Mouse (Mus musculus) ES-E14 (cell line): ENCODE measurements at regions not wholly inside any gene's neighbourhood (a gene's known extent, or its start where the extent isn't known, plus 50 kb on each side); places are given as distances from the start of the nearest gene placed in this dataset.

ENCODE experiments used
- DNase-seq: peaks from one replicate; pipeline ENCODE4 v3.0.0-alpha.2; 2013; ENCODE audit warnings: low read depth, low spot score
- H3K27ac ChIP-seq: 2 replicates; pipeline ENCODE4 v1.5.1; 2012; ENCODE audit warnings: low read depth, mild to moderate bottlenecking, low read length, moderate library complexity, mixed read lengths; ENCODE audit not compliant: poor library complexity, insufficient read depth, severe bottlenecking
- H3K36me3 ChIP-seq: 2 replicates; pipeline ENCODE4 v1.6.1; 2012; ENCODE audit warnings: mild to moderate bottlenecking, low read length, moderate library complexity, mixed read lengths; ENCODE audit not compliant: control insufficient read depth, poor library complexity, insufficient read depth, severe bottlenecking
- H3K4me1 ChIP-seq, 2 experiments: fragments of 150-350 bp in 1 of 2; sonication (generic) in 1 of 2; 2 replicates each; pipeline ENCODE4 v1.6.1; 2012; ENCODE audit warnings: low read length in 2 of 2, mild to moderate bottlenecking in 1 of 2, mixed read lengths in 1 of 2; ENCODE audit not compliant: control insufficient read depth in 2 of 2, insufficient read depth in 2 of 2, poor library complexity in 1 of 2
- H3K4me3 ChIP-seq, 2 experiments: fragments of 150-350 bp in 1 of 2; sonication (generic) in 1 of 2; 2 replicates each; pipeline ENCODE4 v1.5.1; 2012; ENCODE audit warnings: low read length in 2 of 2, low read depth in 1 of 2, mild to moderate bottlenecking in 1 of 2, mixed read lengths in 1 of 2; ENCODE audit not compliant: insufficient read depth in 1 of 2, poor library complexity in 1 of 2, severe bottlenecking in 1 of 2
- H3K9ac ChIP-seq: 2 replicates; pipeline ENCODE4 v1.6.1; 2012; ENCODE audit warnings: low read depth, mild to moderate bottlenecking, low read length, mixed read lengths; ENCODE audit not compliant: poor library complexity, insufficient read depth, severe bottlenecking
- H3K9me3 ChIP-seq: fragments of 150-350 bp; sonication (generic); 2 replicates; pipeline ENCODE4 v1.6.1; 2012; ENCODE audit warnings: low read depth, mild to moderate bottlenecking, low read length; ENCODE audit not compliant: control insufficient read depth, insufficient read depth
- CHD2 ChIP-seq: IDR thresholded peaks from 2 replicates; pipeline ENCODE4 v1.6.1; 2014; ENCODE audit warnings: mild to moderate bottlenecking, low read depth, low read length, inconsistent platforms
- HCFC1 ChIP-seq: IDR thresholded peaks from 2 replicates; pipeline ENCODE4 v1.6.1; 2012; ENCODE audit warnings: low read length, inconsistent platforms, borderline replicate concordance; ENCODE audit not compliant: insufficient read depth
- MAFK ChIP-seq: IDR thresholded peaks from 2 replicates; pipeline ENCODE4 v1.6.1; 2014; ENCODE audit warnings: mild to moderate bottlenecking, low read depth, low read length, inconsistent platforms; ENCODE audit not compliant: insufficient read depth
- ZC3H11A ChIP-seq: IDR thresholded peaks from 2 replicates; pipeline ENCODE4 v1.6.1; 2012; ENCODE audit warnings: low read depth, mild to moderate bottlenecking, inconsistent platforms, low read length, borderline replicate concordance
- ZNF384 ChIP-seq: IDR thresholded peaks from 2 replicates; pipeline ENCODE4 v1.6.1; 2012; ENCODE audit warnings: low read depth, low read length, inconsistent platforms
- in situ Hi-C, 2 experiments: fragments of 600-800 bp; cut with MboI; formaldehyde crosslinking; loops; one replicate each; pipeline ENCODE4 v1.15.1; 2025; ENCODE audit warnings: low sequenced_read_pairs in 2 of 2, inconsistent platforms in 1 of 2; ENCODE audit not compliant: unreplicated experiment in 2 of 2

DNA sequence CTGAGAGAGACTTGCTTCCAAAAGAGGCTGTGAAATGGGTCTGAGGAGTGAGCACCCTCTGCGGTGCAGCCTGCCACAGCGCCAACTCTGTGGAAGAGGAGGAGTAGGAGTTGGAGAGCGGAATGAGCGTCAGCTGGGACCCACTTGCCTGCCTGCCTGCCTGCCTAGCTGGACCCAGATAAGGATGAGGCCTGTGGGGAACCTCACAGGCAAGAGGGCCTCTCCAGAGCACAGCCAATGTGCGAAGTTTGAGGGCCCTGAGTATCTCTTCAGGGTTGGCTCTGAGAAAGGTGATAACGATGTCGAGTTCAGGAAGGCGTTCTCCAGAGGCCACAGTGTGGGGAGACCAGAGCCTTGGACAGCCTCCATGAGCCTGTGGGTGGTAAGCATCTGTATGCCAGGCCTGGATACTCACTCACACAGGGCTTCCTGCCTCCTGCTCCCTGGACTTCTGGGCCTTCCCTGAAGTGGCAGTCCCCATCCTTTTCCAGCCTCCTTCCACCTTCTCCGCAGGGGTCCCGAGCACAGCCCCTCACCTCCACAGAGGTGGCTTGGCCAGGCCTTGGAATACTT, 326.9 kb upstream of the Dio3 start:
- H3K4me3 ChIP-seq = no peak overlapping the region
- H3K9me3 ChIP-seq = no peaks in the 10 kb centered on the region
- H3K4me1 ChIP-seq = peaks cover 9 to 32% of the 10 kb centered on the region in 2 experiments
- no peak overlapping the region for H3K27ac ChIP-seq
- in situ Hi-C loops = loop anchor here (10.0 to 25.0 kb wide), 3 partner anchors 190 to 517 kb away; partner anchors contain the start of gene Rtl1 (in 1 of the 2)
- TF ChIP-seq CHD2 (no peak), ZNF384 (no peak), ZC3H11A (no peak), MAFK (no peak), HCFC1 (no peak)
- DNase-seq = no peak
- H3K9ac ChIP-seq = no peak overlapping the region
- no peaks in the 10 kb centered on the region for H3K36me3 ChIP-seq

DNA sequence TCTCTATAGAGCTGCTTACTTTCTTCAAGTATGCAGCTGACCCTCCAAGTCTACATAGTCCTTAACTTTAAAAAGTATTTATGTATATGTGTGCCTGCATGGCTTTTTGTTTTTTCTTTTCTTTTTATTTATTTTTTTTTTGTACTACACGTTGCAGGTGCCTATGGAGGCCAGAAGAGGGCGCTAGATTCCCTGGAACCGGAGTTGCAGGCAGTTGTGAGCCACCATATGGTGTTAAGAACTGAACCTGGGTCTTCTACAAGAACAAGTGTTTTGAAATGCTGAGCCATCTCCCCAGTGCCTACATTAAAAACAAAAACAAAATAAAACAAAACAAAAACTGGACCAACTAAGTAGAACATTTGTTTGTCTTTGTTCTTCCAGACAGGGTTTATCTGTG, 325.9 kb upstream of the Dio3 start:
- Histone ChIP-seq H3K27ac (no peak overlapping the region), H3K9ac (no peak overlapping the region)

DNA sequence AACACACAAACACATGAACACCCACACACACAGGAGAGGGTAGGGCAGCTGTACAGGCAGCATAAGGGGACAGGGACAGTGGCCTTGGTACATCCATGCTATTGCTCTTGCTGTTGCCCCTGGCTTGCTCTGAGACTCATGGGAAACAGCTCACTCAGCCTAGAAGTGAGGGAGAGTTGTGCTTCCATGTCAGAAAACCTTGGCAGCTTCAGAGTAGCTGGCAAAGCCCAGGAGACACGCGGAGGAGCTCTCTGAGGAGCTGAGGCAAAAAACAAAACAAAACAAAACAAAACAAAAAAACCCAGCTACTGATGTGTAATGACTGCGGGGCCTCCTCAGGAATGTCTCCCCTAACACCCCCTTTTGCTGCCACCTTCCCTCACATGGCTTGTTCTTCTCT, 321.6 kb upstream of the Dio3 start:
- no peak overlapping the region for H3K27ac ChIP-seq
- H3K4me1 ChIP-seq = peaks cover 0 to 4% of the 10 kb centered on the region in 2 experiments; a peak in 3 of 4 replicates
- in situ Hi-C loops = loop anchor here (10.0 to 25.0 kb wide), 3 partner anchors 195 to 523 kb away; partner anchors contain the start of gene Rtl1 (in 1 of the 2)
- no peak overlapping the region for H3K4me3 ChIP-seq
- DNase-seq = no peak
- no peak overlapping the region for H3K9ac ChIP-seq
- TF ChIP-seq CHD2 (no peak), MAFK (no peak), ZNF384 (no peak), ZC3H11A (no peak), HCFC1 (no peak)
- no peaks in the 10 kb centered on the region for H3K9me3 ChIP-seq
- H3K36me3 ChIP-seq = no peaks in the 10 kb centered on the region

More for the DNA sequence above, 325.9 kb upstream of the Dio3 start:
- peak; percentile 40; the same call in 1 of the 2 replicates for TF ChIP-seq ZNF384
- no peak for TF ChIP-seq HCFC1
- no peaks in the 10 kb centered on the region for H3K36me3 ChIP-seq
- no peak overlapping the region for H3K4me3 ChIP-seq
- no peak for DNase-seq
- no peaks in the 10 kb centered on the region for H3K9me3 ChIP-seq
- in situ Hi-C loops = loop anchor here (10.0 to 25.0 kb wide), 3 partner anchors 191 to 518 kb away; partner anchors contain the start of gene Rtl1 (in 1 of the 2)
- peaks cover 6 to 30% of the 10 kb centered on the region in 2 experiments for H3K4me1 ChIP-seq

- no peak overlapping the region for H3K4me3 ChIP-seq
- H3K27ac ChIP-seq = no peak overlapping the region
- no peak overlapping the region for H3K9ac ChIP-seq
- TF ChIP-seq ZNF384 = no peak
- peak; percentile 47; the same call in 1 of the 2 replicates for TF ChIP-seq ZC3H11A
- no peak for TF ChIP-seq CHD2
- no peak for TF ChIP-seq MAFK
- no peak for TF ChIP-seq HCFC1
- H3K36me3 ChIP-seq = no peaks in the 10 kb centered on the region
- no peaks in the 10 kb centered on the region for H3K9me3 ChIP-seq
- peaks cover 0 to 2% of the 10 kb centered on the region in 2 experiments; a peak in 1 of 4 replicates for H3K4me1 ChIP-seq
- no peak for DNase-seq
- in situ Hi-C loops = loop anchor here (10.0 to 25.0 kb wide), 3 partner anchors 196 to 524 kb away; partner anchors contain the start of gene Rtl1 (in 1 of the 2)
Observed at GRCm38 (mm10) chr12:109958357-109959085, 320.3 kb upstream of the Dio3 start.
